Mouse (Mus musculus): ENCODE measurements around the gene Ckap2.

The Ckap2 gene

DNA sequence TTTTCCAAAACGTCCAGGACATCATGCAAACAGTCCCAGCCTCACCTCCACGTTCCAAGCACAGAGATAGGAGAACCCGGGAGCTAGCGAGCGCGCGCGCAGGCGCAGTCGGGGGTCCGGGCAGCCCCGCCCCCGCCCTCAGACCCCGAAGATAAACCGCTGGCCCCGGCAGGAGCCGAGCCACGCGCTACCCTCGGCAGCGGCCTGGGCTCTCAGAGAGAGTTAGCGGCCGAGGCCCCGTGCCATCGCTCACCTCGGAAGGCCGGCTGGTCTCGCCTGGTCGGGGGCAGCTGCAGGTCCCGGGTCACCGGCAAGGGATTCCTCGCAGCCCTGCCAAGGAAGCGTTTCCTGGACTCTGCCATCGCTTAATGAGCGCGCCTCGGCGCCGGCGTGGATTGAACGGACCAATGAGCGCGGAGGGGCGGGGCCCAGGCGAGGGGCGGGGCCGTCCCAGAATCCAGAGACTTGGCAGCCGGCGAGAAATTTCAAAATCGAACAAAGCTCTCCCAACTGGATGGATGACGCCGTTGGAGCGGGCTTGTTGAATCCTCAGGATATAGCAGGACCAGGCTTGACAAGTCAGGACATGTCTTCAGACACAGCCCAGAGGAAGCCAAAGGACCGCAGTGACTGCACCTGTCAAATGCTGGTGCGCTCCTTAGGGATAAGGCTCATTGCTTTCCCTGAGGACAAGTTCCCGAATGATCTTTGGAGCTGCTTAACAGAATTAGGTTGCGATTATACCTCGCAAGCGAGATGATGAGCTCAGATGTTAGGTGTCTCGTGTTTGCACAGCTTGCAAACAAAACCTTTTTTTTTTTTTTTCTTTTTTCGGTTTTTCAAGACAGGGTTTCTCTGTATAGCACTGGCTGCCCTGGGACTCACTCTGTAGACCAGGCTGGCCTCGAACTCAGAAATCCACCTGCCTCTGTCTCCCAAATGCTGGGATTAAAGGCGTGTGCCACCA, at the start of gene Ckap2:
Ckap2 (minus strand) TSS at position 389 of the 967 bp plus-strand sequence.
- peak; percentile 93 for DNase-seq (ENCODE audit: low read depth, low spot score)

DNA sequence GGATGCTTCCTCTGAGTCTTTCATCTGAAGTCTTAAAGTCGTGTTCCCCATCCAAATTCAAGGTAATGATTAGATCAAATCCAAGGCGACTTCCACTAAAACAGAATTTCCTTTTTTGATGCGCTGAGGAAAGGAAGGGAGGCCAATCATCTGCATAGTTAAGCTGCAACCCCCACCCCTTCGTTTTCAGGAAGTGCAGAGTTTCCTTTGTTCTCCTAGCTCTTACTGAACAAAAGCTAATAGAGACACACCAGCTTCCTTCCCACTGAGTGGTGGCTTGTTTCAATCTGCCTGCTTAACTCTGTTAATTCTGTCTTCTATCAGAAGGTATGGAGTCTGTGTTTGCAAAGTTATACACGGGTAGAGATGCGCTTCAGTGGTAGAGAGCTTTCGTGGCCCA, 43.0 kb upstream of the Ckap2 start:
- DNase-seq (ENCODE audit: low read depth, low spot score), result no peak

DNA sequence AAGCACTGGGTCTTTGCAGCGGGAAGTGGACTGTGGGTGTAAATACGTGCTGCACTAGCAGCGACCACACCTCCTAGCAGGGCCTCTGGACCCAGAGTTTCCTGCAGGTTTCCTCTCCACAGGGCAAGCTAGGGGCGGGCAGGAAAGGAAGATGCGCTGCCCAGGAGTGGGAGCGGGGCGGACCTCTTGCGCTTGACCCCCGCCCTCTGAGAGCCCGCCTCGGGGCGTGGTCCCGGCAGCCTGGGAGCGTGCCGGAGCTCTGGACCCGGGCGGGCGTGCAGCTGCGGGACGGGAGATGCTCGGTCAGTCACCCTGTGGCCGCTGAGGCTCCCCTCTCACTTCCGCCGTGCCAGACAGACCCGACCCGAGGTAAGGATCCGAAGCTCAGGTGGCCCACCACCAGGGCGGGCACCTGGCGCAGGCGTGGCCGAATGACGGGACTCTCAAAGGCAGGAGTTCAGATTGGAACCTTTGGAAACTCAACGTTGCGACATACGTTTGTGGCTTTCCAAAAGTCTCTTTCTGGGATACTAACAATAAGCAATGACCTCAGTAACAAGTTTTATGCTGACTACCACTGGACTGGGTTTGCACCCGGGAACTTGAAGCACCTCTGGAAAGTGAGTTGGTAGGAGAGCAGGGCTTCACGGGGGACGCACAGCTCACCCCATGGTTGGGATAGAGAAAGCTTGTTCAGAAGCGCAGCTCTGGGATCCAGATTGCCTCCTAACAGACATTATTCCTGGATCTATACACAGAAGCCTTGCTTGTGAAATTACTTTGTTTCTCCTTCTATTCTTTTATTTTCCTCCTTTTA, 41.6 kb upstream of the Ckap2 start, which contains the start of gene Thsd1:
Thsd1 (plus strand) TSS at position 253 of the 817 bp plus-strand sequence.
- peak; percentile 10 for DNase-seq (ENCODE audit: low read depth, low spot score)

DNA sequence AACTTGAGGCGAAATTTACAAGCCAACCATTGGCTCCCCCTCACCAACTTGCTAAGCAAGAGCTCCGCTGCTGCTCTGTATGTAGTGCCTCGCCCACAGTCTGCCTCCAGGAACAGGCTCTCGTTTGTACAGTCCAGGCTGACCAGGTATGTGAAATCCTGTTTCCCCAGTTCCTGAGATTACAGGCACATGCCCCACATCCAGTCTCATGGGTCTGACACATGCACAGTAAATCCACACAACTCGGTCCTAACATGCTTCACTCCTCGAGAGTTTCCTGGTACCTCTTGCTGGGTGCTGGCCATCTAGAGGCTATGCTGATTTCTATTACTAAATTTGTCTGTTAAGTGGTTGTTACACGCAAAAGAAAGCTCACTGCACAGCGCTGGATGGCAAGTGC, 40.7 kb upstream of the Ckap2 start:
- no peak for DNase-seq (ENCODE audit: low read depth, low spot score)

DNA sequence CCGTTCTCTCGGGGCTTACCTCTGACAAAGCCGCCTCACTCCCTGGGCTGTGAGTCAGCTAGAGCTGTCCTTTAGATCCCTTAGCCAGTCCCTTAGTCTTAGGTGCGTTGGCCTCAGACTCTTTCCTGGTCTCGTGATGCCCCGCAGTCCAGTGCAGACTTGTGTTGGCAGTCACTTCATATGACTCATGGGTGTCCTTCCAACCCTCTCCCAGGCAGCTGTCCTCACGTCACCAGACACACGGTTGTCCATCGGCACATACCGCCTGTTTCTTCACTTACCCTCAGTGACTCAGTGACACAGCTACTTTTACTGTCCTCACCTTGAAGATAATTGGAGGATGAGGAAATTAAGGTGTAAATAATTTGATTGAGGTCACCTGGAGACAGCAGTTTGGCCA, 29.2 kb upstream of the Ckap2 start:
- no peak for DNase-seq (ENCODE audit: low read depth, low spot score)

DNA sequence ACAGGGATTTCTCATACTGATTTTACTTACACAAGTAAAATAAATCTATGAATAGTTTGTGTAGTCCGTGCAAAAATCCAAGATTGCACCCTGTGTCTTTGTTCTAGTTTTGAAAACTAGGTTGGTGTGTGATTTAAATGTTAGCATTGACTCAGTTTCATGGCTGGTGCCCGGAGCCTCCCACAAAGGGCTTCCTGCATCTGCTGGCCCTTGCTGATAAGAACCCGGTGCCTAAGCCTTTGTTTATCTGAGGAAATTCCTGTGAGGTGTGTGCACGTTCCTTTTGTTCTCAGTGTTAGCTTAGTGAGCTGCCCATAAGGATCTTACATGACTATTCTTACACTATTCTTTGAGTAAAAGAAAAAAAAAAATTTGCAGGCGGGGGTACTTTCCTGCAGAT, 23.4 kb upstream of the Ckap2 start:
- DNase-seq (ENCODE audit: low read depth, low spot score), result no peak

DNA sequence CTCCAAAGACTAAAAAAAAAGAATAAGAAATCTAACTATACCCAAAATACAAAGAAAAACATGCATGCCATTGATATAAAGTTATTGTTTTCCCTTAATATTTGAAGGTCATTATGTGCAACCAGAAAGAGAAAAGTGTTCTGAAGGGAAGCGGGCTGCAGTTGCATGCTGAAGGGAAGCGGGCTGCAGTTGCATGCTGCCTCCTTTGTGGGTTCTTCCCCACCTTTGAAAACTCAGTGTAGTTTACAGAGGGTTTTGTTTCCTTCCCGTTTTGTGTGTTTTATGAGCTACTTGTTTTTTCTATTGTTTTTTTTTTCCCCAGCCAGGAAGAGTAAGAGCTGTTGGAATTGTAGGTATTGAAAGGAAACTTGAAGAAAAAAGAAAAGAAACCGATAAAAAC, 21.9 kb upstream of the Ckap2 start:
- DNase-seq (ENCODE audit: low read depth, low spot score), result no peak

DNA sequence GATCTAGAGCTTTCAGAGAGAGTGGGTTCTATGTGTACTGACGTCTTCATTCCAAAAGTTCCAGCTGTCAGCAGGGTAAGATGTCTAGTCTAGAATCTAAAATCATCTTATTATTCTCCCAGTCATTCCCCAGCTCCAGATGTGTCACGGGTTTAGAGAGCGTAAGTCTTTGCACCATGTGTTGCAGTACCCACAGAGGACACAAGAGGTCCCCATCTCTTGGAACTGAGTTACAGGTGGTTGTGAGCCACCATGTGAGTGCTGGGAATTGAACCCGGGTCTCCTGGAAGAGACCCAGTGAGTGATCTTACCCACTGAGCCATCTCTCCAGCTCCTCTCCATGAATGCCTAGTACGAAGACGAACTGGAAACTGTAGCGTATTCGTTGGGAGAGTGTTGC, 13.9 kb upstream of the Ckap2 start:
- peak; percentile 33 for DNase-seq (ENCODE audit: low read depth, low spot score)

DNA sequence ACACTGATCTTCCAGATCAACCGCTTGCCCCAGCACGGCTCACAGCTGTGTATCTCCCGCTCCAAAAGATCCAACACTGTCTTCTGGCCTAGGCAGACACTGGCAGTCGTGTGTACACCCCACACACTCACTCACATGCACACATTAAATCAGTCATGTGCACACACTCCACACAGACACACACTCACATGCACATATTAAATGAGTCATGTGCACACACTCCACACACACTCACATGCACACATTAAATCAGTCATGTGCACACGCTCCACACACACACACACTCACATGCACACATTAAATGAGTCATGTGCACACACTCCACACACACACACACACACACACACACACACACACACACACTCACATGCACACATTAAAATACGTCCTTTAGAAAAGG, 12.3 kb upstream of the Ckap2 start:
- DNase-seq (ENCODE audit: low read depth, low spot score), result no peak

DNA sequence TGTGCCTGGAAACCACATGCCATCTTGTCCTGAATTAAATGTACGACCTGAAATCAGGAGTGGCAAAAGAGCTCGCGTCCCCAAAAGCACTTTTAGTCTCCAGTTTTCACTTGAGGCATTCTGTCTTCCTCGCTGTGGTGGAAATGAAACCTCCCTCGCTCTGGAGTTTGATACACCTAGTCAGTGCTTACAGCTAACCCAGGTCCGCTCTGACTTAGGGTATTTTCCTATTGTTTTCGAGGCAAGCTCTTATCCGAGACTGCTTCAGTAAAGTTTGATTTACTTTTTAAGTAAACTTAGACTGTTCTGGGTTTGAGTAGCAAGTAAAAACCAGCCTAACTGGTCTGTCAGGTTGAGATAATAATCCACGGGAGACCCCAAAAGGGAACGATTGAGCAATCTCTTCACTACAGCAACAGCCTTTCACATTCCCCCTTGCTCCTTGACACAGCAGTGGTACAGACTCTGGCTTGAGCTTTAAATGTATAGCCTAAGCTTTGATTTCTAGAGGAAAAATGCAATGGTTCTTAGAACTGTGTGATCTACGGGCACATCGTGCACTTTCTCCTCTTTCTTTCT, 7.9 kb upstream of the Ckap2 start:
- DNase-seq (ENCODE audit: low read depth, low spot score), result no peak

DNA sequence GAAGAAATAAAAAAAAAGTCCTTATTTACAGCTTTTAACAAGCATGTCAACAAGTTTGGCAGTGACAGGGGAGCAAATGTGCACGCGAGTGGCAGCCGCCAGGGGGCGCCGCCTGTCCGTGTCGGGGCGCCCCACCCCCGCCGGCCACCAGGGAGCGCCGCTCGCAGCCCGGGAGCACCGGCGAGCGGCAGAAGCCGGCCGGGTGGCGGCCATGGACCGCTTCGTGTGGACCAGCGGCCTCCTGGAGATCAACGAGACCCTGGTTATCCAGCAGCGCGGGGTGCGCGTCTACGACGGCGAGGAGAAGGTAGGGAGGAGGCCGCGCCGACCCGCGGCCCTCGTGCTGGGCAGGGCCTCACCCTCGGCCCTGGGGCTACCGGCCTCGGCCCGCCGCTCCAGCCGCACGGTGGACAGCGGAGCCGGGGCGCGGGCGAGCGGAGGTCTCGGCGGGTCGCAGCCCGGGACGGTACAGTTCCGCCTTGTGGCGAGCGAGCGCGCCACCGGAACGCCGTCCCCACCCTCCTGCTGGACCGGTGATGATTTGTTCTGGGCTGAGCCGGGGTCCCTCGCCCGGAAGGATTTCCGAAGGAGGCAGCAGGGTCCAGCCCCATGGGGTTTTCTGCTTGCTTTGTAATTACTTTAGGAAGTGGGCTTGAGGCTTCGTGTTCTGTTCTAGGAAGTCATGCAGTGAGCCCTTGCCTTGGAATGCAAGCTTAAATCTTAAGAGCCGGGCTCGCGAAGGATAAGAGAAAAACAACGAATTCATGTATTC, 7.2 kb upstream of the Ckap2 start, which contains the start of gene Vps36:
Vps36 (plus strand) TSS at position 150 of the 772 bp plus-strand sequence.
- DNase-seq (ENCODE audit: low read depth, low spot score), result peak; percentile 83

DNA sequence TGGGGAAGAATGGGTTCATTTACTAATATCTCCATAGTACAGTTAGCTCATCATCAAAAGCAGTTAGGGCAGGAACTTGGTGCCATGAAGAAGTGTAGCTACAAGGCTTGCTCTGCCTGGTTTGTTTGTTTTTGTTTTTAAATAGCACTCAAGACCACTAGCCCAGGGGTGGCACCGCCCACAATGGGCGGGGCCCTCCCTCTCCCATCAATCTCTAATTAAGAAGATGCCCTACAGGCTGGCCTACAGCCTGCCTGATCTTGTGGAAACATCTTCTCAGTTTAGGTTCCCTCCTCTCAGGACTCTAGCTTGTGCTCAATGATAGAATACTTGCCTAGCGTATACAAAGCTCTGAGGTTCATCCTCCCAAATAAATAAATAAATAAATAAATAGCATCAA, 735 bp downstream of the Ckap2 start:
- peak; percentile 70 for DNase-seq (ENCODE audit: low read depth, low spot score)

DNA sequence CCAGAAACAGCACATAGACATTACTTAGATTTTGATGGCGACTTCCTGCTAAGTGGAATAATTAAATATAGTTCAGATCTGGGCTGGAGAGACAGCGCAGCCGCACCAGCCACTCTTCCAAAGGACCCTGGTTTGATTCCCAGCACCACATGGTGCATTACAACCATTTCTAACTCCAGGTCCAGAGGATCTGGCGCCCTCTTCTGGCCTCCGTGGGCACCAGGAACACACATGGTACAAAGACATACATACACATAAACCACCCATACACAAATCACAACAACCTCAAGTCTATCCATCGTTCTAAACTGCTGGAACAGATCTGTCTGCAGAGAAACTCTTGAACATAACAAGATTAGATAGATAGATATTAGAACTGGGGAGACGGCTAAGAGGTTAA, 9.7 kb downstream of the Ckap2 start:
- DNase-seq (ENCODE audit: low read depth, low spot score), result no peak

DNA sequence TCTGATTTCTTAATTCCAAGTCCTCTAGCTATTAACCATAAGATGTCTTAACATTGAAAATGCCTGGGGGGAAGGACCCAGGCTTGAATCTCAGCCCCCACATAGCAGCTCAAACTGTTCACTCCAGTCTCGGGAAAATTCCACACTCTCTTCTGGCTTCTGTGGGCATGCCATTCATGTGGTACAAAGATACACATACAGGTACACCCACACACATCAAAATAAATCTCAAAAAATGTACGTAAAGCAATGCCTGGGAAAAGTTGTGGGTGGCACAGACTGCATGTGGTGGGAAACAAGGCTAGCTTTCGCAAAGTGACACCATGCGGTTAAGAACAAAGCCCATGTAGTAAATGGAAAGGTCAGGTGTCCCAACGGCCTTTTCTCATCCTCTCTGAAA, 16.5 kb downstream of the Ckap2 start:
- DNase-seq (ENCODE audit: low read depth, low spot score), result no peak

DNA sequence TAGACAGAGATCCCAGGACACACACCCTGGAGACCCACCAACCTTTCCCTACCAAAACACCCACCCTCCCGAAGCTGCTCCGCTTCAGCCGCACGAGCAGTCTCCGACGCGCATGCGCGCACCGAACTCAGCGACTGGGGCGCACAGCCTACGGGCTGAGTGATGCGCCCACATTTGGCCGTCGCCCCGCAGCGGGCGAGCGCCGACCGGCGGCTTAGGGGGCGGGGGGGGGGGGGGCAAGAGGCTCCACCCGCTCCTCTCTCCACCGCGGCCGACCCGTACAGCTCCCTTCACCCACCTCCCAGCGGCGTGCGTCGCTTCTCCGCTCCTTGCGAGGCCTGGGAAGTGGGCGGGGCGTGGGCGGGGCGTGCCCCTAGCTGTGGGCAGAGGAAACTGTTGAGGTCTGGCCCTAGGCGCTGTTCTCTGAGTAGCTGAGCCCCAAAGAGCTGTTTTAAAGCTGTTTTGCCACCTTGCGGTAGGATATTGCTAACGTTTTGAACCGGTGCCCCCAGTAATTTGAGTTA, 19.5 kb downstream of the Ckap2 start, which contains the start of gene Nek3:
Nek3 (minus strand) TSS at position 356 of the 524 bp plus-strand sequence.
- DNase-seq (ENCODE audit: low read depth, low spot score), result peak; percentile 96

DNA sequence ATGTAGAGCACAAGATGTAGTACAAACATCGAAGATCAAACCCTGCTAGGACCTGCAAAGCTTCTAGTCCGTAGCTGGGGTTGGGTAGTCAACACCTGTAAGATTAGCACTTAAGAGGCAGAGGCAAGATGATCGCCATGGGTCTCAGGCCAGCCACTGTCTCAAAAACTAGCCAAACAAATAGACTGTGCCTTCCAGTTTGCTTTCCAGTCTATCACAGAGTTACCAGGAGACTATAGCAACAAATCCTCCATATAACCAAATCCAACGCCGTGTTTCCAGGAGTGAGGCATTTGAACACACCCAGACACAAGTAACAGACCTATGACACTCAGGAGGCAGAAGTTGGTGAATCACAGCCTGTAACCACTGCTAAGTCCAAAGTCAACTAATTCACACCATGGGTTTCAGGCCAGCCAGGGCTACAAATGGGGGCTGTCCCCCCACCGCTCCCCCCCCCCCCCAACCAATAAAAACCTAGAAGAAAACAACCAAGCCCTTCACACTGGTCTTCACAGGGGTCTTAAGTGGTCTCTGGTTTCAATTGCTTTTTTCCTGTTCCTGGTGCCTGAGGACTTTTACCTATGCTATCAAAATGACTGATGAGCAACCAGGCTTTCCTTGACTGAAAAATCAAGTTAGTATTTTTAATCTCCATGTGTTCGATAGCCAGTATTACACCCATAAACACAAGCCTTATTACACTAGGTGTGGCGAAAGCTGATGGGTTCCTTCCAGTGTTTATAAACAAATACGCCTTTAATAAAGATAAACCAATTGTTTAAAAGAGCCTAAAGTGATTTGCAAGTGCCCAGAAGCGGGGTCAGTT, 20.2 kb downstream of the Ckap2 start:
- DNase-seq (ENCODE audit: low read depth, low spot score), result peak; percentile 14

DNA sequence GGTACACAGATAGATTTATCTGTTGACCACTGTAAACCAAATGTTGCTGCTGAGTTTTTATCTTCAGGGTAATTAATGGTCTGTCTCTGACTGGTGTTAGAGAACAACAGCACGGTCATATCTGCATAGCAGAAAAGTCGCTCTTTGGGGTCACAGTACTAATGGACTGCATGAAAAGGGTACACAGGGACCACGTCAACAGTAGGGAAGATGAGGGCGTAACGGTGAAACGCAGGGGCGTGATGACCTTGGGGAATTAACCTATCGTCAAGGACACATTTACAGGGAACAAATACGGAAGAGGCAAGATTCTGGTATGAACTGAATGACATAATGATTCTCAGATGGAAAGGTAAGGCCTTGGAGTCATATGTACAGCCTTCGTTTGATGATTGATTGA, 21.2 kb downstream of the Ckap2 start:
- no peak for DNase-seq (ENCODE audit: low read depth, low spot score)

DNA sequence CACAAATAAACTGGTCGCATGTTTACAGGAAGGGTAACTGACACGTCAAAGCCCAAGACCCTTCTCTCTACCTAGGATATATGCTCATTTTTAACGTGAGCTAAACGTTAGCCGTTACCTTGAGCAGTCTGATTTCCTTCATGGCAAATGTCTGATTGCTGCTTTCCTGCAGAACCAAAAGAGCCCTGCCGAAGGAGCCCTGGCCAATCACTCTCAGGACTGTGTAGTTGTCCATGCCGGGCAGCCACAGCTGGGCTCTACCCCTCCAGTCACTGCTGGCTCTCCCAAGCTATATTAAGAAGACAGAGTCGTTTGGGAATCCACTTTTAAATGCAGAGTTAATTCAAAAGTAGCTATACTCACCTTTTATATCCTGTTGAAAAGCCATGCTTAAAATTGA, 23.4 kb downstream of the Ckap2 start:
- DNase-seq (ENCODE audit: low read depth, low spot score), result no peak

DNA sequence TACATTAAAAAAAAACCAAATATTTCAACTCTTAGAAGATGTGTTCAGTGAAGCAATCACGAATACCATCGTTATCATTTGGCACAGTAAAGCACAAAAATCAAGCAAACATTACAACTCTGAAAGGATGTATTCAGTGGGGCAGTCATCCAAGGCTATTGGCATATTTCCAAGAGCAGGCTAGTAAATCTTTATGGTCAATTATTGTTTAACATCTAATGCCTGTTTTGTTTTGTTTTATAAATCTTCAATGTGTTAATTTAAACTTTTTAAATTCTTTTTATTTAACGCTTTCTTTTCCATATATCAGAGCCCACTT, 35.3 kb downstream of the Ckap2 start:
- DNase-seq (ENCODE audit: low read depth, low spot score), result no peak

DNA sequence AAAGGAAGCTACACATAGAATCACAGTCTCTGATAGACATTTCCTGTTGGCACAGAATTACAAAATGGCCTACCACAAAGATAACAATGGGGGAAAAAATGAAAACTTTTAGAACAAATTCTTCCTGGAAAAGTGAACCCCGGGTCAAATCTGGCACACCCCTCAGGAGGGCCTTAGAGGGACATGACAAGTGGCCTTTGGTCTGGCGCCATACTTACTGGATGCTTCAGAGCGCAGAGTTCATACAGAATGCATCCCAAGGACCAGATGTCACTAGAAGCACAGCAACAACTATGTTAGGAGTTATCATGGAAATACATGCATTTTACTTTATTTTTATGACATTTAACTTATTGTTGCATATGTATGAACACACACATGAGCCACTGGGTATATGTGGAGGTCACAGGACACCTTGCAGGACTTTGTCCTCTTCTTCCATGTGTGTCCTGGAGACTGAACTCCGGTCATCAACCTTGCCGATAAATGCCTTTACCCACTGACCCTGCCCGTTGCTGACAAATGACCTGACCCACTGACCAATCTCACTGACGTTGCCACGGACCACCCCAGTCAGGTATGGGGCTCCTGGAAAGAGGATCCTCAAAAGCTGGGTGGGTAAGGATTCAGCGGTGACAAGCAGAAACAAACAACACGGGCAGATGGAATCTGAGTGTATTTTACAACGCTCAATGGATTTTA, 35.8 kb downstream of the Ckap2 start:
- no peak for DNase-seq (ENCODE audit: low read depth, low spot score)
